Mouse (Mus musculus): ENCODE results near the gene Plppr3.

Gene Plppr3

GRCm38 (mm10) chr10:79852107-79852789 is 22.2 kb downstream of the Plppr3 start:
- DNase-seq: no peak

GRCm38 (mm10) chr10:79851653-79852052 is 22.8 kb downstream of the Plppr3 start:
- no peak for DNase-seq

GRCm38 (mm10) chr10:79849941-79850628 is 24.3 kb downstream of the Plppr3 start:
- DNase-seq: no peak

GRCm38 (mm10) chr10:79846553-79846952 is 27.9 kb downstream of the Plppr3 start:
- DNase-seq: no peak

- DNase-seq: no peak
Measured at GRCm38 (mm10) chr10:79843476-79843875, 31.0 kb downstream of the Plppr3 start.

- DNase-seq: no peak
Measured at GRCm38 (mm10) chr10:79842322-79842721, 32.1 kb downstream of the Plppr3 start.

GRCm38 (mm10) chr10:79840644-79841551 is 33.5 kb downstream of the Plppr3 start:
- no peak for DNase-seq

GRCm38 (mm10) chr10:79840091-79840490 is 34.3 kb downstream of the Plppr3 start:
- no peak for DNase-seq

- DNase-seq: no peak
Measured at GRCm38 (mm10) chr10:79838151-79838550, 36.3 kb downstream of the Plppr3 start.

GRCm38 (mm10) chr10:79836918-79837317 is 37.5 kb downstream of the Plppr3 start:
- DNase-seq: no peak

GRCm38 (mm10) chr10:79834769-79835398 is 39.5 kb downstream of the Plppr3 start:
- peak; percentile 53 to 66 for DNase-seq

- no peak for DNase-seq
Measured at GRCm38 (mm10) chr10:79832786-79833181, 41.6 kb downstream of the Plppr3 start.

GRCm38 (mm10) chr10:79832026-79832785 is 42.2 kb downstream of the Plppr3 start:
- DNase-seq: no peak

GRCm38 (mm10) chr10:79831583-79831982 is 42.9 kb downstream of the Plppr3 start:
- no peak for DNase-seq

- no peak for DNase-seq
Measured at GRCm38 (mm10) chr10:79824413-79824812, 50.0 kb downstream of the Plppr3 start.

GRCm38 (mm10) chr10:79823011-79823410 is 51.4 kb downstream of the Plppr3 start:
- no peak for DNase-seq

GRCm38 (mm10) chr10:79822372-79822771 is 52.1 kb downstream of the Plppr3 start:
- DNase-seq: no peak

- no peak for DNase-seq
Measured at GRCm38 (mm10) chr10:79821731-79822130, 52.7 kb downstream of the Plppr3 start.

- DNase-seq: no peak
Measured at GRCm38 (mm10) chr10:79820782-79821181, 53.7 kb downstream of the Plppr3 start, which contains the start of gene Misp. TSS of gene Misp (plus strand) at chr10:79820989.

- DNase-seq: no peak
Measured at GRCm38 (mm10) chr10:79820277-79820676, 54.2 kb downstream of the Plppr3 start.

- DNase-seq: no peak
Measured at GRCm38 (mm10) chr10:79819606-79820005, 54.8 kb downstream of the Plppr3 start.

- DNase-seq: no peak
Measured at GRCm38 (mm10) chr10:79818225-79818624, 56.2 kb downstream of the Plppr3 start.

All from thymus, adult 18-20 months (tissue).